Mouse (Mus musculus): ENCODE results near the gene Spata31d1c. TPM values are rescaled to one million over a fixed set of nuclear protein-coding genes. Genes with fewer than 3 reads are reported as not detected.

The Spata31d1c gene
- not detected in 2 replicates for polyA plus RNA-seq (2012; rRNA removed)
- not detected in 2 replicates for polyA plus RNA-seq (2014; fragmentation: Nextera tagmentation; extraction: Ambion mirVana)

DNA sequence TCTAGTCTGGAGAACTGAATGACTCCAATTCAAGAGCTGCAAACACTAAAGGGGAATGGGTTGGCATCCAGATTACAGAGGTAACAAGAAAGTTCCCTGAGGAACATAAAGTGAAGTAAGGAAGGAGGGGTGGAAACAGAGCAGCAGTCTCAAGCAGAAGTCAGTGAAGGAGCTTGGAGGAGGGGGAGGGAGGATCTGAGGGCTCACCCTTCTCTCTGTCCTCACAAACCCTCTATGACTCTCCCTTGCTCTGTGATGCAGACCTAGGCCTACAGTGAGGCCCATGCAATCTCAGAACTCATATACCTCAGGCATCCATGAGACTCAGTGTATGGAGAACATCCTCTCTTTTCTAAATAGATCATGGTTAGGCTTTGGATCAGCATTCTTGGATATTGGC lies at the start of gene Spata31d1c:
Spata31d1c (plus strand) TSS at position 301 of the 400 bp plus-strand sequence.
- Histone ChIP-seq H3K27ac (no peak within 1 kb of the TSS), H3K4me1 (replicated peaks; ENCODE audit: control insufficient read depth in 2 of 2, insufficient read depth in 2 of 2, low read length in 1 of 2) (no peaks in the 10 kb centered on the region), H3K27me3 (ENCODE audit: control insufficient read depth, insufficient read depth, low read length) (no peaks in the 10 kb centered on the region), H3K9ac (replicated peaks) (no peak within 1 kb of the TSS), H3K36me3 (replicated peaks; ENCODE audit: control insufficient read depth, insufficient read depth, low read depth) (no peaks in the 10 kb centered on the region), H3K4me3 (ENCODE audit: insufficient read depth in 1 of 2, low read depth in 2 of 2, low read length in 2 of 2) (no peak within 1 kb of the TSS), H3K4me2 (ENCODE audit: low read depth) (no peak within 1 kb of the TSS), H3K9me3 (ENCODE audit: control insufficient read depth, low read length) (no peaks in the 10 kb centered on the region)
- no peak for TF ChIP-seq EP300 (IDR thresholded peaks at IDR 0.05; ENCODE audit: low read depth)
- no peak for TF ChIP-seq CTCF (IDR thresholded peaks at IDR 0.05; ENCODE audit: low read depth)
- no peak for ATAC-seq (ENCODE audit: insufficient read depth)
- DNase-seq (ENCODE audit: low read depth in 3 of 3, low spot score in 3 of 3) = no peak

- TF ChIP-seq CTCF (IDR thresholded peaks at IDR 0.05; ENCODE audit: low read depth) (no peak), EP300 (IDR thresholded peaks at IDR 0.05; ENCODE audit: low read depth) (peak; percentile 72)
- no peaks in the 10 kb centered on the region for H3K27me3 ChIP-seq (ENCODE audit: control insufficient read depth, insufficient read depth, low read length)
- no peak overlapping the region for H3K4me3 ChIP-seq (ENCODE audit: insufficient read depth in 1 of 2, low read depth in 2 of 2, low read length in 2 of 2)
- ATAC-seq (ENCODE audit: insufficient read depth) (peak; percentile 87), DNase-seq (ENCODE audit: low read depth in 3 of 3, low spot score in 3 of 3) (peak; percentile 9 to 45 (median 11))
- no peak overlapping the region for H3K4me2 ChIP-seq (ENCODE audit: low read depth)
- H3K9me3 ChIP-seq (ENCODE audit: control insufficient read depth, low read length) = no peaks in the 10 kb centered on the region
- no peak overlapping the region for H3K9ac ChIP-seq (replicated peaks)
- H3K36me3 ChIP-seq (replicated peaks; ENCODE audit: control insufficient read depth, insufficient read depth, low read depth) = no peaks in the 10 kb centered on the region
- no peak overlapping the region for H3K27ac ChIP-seq
- H3K4me1 ChIP-seq (replicated peaks; ENCODE audit: control insufficient read depth in 2 of 2, insufficient read depth in 2 of 2, low read length in 1 of 2) = no peaks in the 10 kb centered on the region
Measured at GRCm38 (mm10) chr13:64988828-64989227, 44.0 kb upstream of the Spata31d1c start.

GRCm38 (mm10) chr13:65005414-65005813 lies 27.4 kb upstream of the Spata31d1c start:
- H3K9ac ChIP-seq (replicated peaks) = no peak overlapping the region
- ATAC-seq (ENCODE audit: insufficient read depth) (no peak), DNase-seq (ENCODE audit: low read depth in 3 of 3, low spot score in 3 of 3) (no peak)

DNA sequence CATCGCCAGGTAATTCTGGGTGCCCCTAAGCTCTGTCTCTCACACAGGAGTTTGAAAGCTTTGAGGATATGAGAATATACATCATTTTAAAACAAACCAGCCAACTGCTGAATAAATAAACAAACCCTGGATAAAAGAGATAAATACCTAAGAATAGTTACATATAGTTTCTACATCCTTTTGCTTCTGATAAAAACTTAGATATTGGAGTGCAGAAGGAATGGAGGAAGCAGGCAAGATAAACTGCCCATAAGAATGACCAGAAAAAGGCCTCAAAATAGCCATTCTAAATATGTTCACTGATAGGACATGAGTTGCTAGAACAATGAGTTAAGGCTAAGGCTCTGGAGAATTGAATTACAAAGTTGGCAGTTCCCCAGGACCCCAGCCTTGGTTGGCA lies 26.1 kb upstream of the Spata31d1c start:
- no peaks in the 10 kb centered on the region for H3K9me3 ChIP-seq (ENCODE audit: control insufficient read depth, low read length)
- H3K27me3 ChIP-seq (ENCODE audit: control insufficient read depth, insufficient read depth, low read length) = no peaks in the 10 kb centered on the region
- ATAC-seq (ENCODE audit: insufficient read depth) = no peak
- H3K9ac ChIP-seq (replicated peaks) = no peak overlapping the region
- no peaks in the 10 kb centered on the region for H3K36me3 ChIP-seq (replicated peaks; ENCODE audit: control insufficient read depth, insufficient read depth, low read depth)
- H3K4me3 ChIP-seq (ENCODE audit: insufficient read depth in 1 of 2, low read depth in 2 of 2, low read length in 2 of 2) = no peak overlapping the region
- H3K4me2 ChIP-seq (ENCODE audit: low read depth) = no peak overlapping the region
- TF ChIP-seq EP300 (IDR thresholded peaks at IDR 0.05; ENCODE audit: low read depth) = no peak
- TF ChIP-seq CTCF (IDR thresholded peaks at IDR 0.05; ENCODE audit: low read depth) = no peak
- H3K4me1 ChIP-seq (replicated peaks; ENCODE audit: control insufficient read depth in 2 of 2, insufficient read depth in 2 of 2, low read length in 1 of 2) = no peaks in the 10 kb centered on the region
- H3K27ac ChIP-seq = no peak overlapping the region
- no peak for DNase-seq (ENCODE audit: low read depth in 3 of 3, low spot score in 3 of 3)
- 56% methylated on average over 1 of the region's 1 CpGs for WGBS (ENCODE audit: insufficient replicate concordance)

More at GRCm38 (mm10) chr13:65005414-65005813, 27.4 kb upstream of the Spata31d1c start:
- Histone ChIP-seq H3K27ac (no peak overlapping the region), H3K9me3 (ENCODE audit: control insufficient read depth, low read length) (no peaks in the 10 kb centered on the region), H3K36me3 (replicated peaks; ENCODE audit: control insufficient read depth, insufficient read depth, low read depth) (no peaks in the 10 kb centered on the region), H3K27me3 (ENCODE audit: control insufficient read depth, insufficient read depth, low read length) (no peaks in the 10 kb centered on the region), H3K4me1 (replicated peaks; ENCODE audit: control insufficient read depth in 2 of 2, insufficient read depth in 2 of 2, low read length in 1 of 2) (no peaks in the 10 kb centered on the region), H3K4me2 (ENCODE audit: low read depth) (no peak overlapping the region), H3K4me3 (ENCODE audit: insufficient read depth in 1 of 2, low read depth in 2 of 2, low read length in 2 of 2) (no peak overlapping the region)
- TF ChIP-seq CTCF (IDR thresholded peaks at IDR 0.05; ENCODE audit: low read depth) (no peak), EP300 (IDR thresholded peaks at IDR 0.05; ENCODE audit: low read depth) (no peak)

DNA sequence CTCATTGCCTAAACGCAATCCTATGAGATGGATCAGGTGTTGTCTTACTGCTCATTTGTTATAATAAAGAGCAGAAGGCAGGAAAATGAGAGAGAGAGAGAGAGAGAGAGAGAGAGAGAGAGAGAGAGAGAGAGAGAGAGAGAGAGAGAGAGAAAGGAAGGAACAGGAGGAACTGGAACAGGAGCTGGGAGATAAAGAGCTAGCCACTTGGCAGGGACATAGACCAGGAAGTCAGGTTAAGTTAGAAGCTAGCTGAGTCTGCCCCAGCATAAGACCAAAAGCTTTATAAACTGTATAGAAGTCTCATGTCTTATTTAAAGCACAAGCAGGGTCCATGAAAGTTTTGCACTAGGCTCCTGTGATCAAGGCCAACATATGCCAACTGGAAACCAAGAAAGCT lies 24.9 kb upstream of the Spata31d1c start:
- no peak overlapping the region for H3K4me2 ChIP-seq (ENCODE audit: low read depth)
- TF ChIP-seq EP300 (IDR thresholded peaks at IDR 0.05; ENCODE audit: low read depth) (no peak), CTCF (IDR thresholded peaks at IDR 0.05; ENCODE audit: low read depth) (no peak)
- no peaks in the 10 kb centered on the region for H3K4me1 ChIP-seq (replicated peaks; ENCODE audit: control insufficient read depth in 2 of 2, insufficient read depth in 2 of 2, low read length in 1 of 2)
- DNase-seq (ENCODE audit: low read depth in 3 of 3, low spot score in 3 of 3) (no peak), ATAC-seq (ENCODE audit: insufficient read depth) (no peak)
- H3K9me3 ChIP-seq (ENCODE audit: control insufficient read depth, low read length) = no peaks in the 10 kb centered on the region
- no peak overlapping the region for H3K27ac ChIP-seq
- no peak overlapping the region for H3K4me3 ChIP-seq (ENCODE audit: insufficient read depth in 1 of 2, low read depth in 2 of 2, low read length in 2 of 2)
- H3K9ac ChIP-seq (replicated peaks) = no peak overlapping the region
- no peaks in the 10 kb centered on the region for H3K36me3 ChIP-seq (replicated peaks; ENCODE audit: control insufficient read depth, insufficient read depth, low read depth)
- 44% methylated on average over 1 of the region's 1 CpGs for WGBS (ENCODE audit: insufficient replicate concordance)
- H3K27me3 ChIP-seq (ENCODE audit: control insufficient read depth, insufficient read depth, low read length) = no peaks in the 10 kb centered on the region

Data from liver, embryonic 14.5 days (tissue).